Mouse (Mus musculus): Measurements from ENCODE around the gene Cbfa2t3. TPM values are rescaled to one million over a fixed set of nuclear protein-coding genes. Genes with fewer than 3 reads are reported as not detected.

Cbfa2t3 gene
- polyA plus RNA-seq, 1 experiment, result 58.8 TPM

DNA sequence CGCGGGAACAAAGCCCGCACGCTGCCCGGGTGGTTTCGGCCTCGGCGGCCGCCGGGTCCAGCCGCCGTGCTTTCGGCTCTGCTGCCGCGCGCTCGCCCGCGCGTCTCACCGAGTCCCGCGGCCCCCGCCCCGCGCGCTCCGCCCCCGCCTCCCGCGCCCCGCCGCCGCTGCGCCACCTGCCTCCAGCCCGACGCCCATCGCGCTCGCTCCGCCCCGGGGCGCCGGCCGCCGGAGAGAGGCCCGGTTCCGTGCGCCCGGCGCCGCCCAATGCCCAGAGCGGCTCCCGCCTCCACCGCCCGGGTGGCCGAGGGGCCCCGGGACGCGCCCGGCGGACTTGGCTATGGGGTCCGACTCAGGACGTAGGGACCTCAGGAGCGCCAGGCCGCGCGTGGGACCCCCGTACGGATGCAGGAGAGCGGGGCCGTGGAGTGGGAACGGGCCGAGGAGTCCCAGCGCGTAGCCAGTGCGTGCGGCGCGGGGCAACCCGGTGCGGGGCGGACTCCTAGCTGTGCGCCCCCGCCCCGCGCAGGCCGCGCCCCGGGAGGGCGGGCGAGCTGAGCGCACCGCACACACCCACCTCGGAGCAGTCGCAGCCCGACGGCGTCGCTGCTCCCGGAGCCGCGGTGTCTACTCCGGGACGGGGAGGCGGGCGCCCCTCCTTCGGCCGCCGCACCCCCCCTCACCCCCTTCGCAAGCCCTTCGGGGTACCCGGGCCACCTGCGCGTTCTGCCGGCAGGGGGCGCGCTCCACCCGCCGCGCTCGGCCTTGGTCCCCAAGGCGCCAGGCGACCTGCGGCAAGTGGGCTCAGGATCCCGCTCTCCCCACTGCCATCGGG, 20.6 kb downstream of the Cbfa2t3 start:
- peak overlapping the region; percentile 68; the same call in 1 of the 2 replicates for H3K27ac ChIP-seq (ENCODE audit: control insufficient read depth, insufficient read depth, low read depth, low read length, poor library complexity)
- H3K4me3 ChIP-seq (replicated peaks; ENCODE audit: control insufficient read depth, low read depth, low read length), result peak overlapping the region; percentile 65
- TF ChIP-seq CTCF (IDR thresholded peaks at IDR 0.05; ENCODE audit: control insufficient read depth, insufficient read depth, low read length) (peak; percentile 73), POLR2A (IDR thresholded peaks at IDR 0.05; ENCODE audit: borderline replicate concordance, control insufficient read depth, low read depth, low read length) (peak; percentile 7; the same call in 1 of the 2 replicates)
- WGBS, result under 1% methylated on average over 122 of the region's 127 CpGs
- H3K4me1 ChIP-seq (ENCODE audit: control insufficient read depth, insufficient read depth, low read length), result peaks cover 7% of the 10 kb centered on the region

DNA sequence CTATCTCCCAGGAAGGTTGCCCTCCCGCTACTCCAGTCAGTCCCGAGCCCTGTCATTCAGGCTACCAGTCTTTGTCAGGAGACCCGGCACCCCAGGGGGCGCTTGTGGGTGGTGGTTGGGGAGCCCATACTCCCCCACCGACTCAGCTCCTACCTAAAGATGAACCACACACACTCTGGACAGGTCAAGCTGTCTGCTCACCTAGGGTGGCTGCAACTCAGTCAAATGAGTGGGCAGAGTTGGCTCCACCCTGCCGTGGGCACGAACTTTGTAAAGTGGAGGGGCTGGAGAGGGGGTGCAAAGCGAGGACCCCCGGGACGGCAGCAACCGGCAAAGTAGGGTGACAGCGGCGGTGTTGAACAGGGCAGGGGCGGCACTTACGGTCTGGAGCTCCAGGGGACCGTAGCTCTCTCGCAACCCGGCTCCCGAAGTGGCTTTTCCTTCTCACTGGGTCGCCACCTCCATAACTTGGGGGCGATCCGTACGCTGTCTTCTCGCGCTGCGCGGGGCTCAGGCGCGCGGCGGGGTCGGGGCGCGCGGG, 21.4 kb downstream of the Cbfa2t3 start:
- peak overlapping the region; percentile 52 for H3K4me3 ChIP-seq (replicated peaks; ENCODE audit: control insufficient read depth, low read depth, low read length)
- 9% methylated on average over 35 of the region's 35 CpGs for WGBS

DNA sequence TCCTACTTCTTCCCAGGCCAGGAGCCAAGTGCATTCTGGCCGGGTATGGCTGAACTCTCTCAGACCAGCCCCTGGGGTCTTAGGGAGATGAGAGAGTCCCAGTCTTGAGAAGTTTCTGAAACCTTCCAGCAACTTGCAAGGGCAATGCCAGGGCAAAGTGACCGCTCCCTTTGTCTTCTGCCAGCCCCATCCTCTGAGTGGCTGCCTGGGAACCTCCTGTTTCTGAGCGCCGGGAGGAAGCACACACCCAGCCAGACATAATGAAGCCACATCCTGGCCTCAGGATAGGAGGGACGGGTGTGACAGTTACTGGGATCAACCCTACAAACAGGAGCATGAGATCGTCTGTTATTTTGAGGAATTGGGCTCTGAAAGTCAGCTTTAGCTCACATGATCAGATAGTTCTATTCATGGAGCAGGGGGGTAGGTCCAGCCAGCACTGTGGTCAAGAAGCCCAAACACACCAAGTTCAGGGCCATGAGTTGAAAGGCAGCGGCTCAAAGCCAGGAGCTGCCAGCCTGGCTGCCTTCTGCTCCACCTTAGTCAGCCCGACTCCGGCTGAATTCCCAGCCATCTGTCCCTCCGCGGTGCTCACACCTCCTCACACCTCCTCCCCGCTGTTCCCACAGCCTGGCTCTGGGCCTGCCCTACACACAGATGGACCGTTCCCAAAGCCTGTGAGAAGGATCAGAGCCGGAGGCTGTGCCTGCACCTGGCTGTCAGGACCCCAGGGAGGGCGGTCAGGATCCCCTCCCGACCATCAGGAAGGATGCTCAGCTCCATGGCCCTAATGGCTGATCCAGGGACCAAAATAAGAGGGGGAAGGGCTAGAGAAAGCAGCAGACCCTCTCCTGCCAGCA, 22.1 kb downstream of the Cbfa2t3 start:
- Histone ChIP-seq H3K4me1 (ENCODE audit: control insufficient read depth, insufficient read depth, low read length) (peaks cover 2% of the 10 kb centered on the region), H3K27ac (ENCODE audit: control insufficient read depth, insufficient read depth, low read depth, low read length, poor library complexity) (no peak overlapping the region; the same call in 1 of the 2 replicates), H3K4me3 (replicated peaks; ENCODE audit: control insufficient read depth, low read depth, low read length) (peak overlapping the region; percentile 52)
- WGBS, result 35% methylated on average over 16 of the region's 16 CpGs
- TF ChIP-seq POLR2A (IDR thresholded peaks at IDR 0.05; ENCODE audit: borderline replicate concordance, control insufficient read depth, low read depth, low read length) (no peak), CTCF (IDR thresholded peaks at IDR 0.05; ENCODE audit: control insufficient read depth, insufficient read depth, low read length) (no peak)

More for the DNA sequence above, 21.4 kb downstream of the Cbfa2t3 start:
- TF ChIP-seq CTCF (IDR thresholded peaks at IDR 0.05; ENCODE audit: control insufficient read depth, insufficient read depth, low read length), result no peak
- peaks cover 5% of the 10 kb centered on the region for H3K4me1 ChIP-seq (ENCODE audit: control insufficient read depth, insufficient read depth, low read length)
- H3K27ac ChIP-seq (ENCODE audit: control insufficient read depth, insufficient read depth, low read depth, low read length, poor library complexity), result peak overlapping the region; percentile 51; the same call in 1 of the 2 replicates

DNA sequence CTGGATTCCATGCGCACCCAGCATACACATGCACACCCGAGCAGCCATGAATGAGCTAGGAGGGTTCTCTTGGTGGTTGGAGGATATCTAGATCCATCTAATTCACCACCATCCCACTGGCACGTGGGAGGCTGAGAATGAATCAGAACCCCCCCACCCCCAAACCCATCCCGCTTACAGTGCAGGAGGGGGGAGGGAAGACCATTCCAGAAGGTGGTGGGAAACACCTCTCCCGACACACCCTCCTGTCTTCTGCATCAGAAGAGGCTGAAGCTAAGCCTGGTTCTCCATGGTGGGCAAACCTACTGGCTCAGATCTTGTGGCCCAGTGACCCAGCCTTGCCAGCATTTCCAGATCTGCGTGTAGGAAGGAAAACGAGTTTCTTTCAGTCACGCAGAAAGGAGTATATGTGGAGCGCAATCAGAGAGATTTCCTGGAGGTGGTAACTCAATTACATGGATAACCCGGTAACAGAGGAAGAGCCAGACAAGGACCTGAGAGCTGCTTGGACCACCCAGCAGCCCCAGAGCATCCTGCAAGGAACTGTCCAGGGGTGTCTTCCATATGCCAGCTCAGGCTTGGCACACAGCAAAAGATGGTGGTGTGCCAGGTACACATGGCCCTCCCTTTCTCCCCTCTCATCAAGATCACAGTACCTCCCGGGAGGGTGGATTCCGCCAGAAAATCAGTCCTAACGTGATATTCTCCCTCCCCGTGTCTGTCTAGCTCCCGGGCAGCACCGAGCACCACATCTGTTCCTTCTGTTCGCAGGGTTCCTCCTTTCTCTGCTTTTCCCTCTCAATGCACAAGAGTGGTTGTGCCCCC, 23.1 kb downstream of the Cbfa2t3 start:
- no peak overlapping the region for H3K27ac ChIP-seq (ENCODE audit: control insufficient read depth, insufficient read depth, low read depth, low read length, poor library complexity)
- H3K4me1 ChIP-seq (ENCODE audit: control insufficient read depth, insufficient read depth, low read length), result peaks cover 2% of the 10 kb centered on the region
- WGBS, result 79% methylated on average over 17 of the region's 17 CpGs
- TF ChIP-seq POLR2A (IDR thresholded peaks at IDR 0.05; ENCODE audit: borderline replicate concordance, control insufficient read depth, low read depth, low read length) (no peak), CTCF (IDR thresholded peaks at IDR 0.05; ENCODE audit: control insufficient read depth, insufficient read depth, low read length) (no peak)
- H3K4me3 ChIP-seq (replicated peaks; ENCODE audit: control insufficient read depth, low read depth, low read length), result no peak overlapping the region

DNA sequence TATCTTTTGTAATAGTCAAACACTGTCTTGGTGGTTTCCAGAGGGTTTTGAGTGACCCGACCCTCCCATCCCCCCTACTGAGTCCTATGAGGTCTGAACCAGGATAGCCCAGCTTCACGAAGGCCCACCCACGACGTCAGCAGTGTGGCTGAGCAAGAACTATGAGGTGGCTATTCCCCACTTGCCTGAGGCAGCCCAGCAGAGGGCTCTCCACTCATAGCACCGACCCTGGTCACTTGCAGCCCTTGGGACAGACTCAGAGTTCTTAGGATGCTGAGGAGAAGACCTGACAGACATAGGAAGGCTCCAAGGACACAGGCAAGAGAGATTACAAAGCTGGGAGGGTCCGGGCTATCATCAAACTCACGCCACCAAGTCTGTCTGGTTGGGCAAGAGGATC, 23.9 kb downstream of the Cbfa2t3 start:
- Histone ChIP-seq H3K4me3 (replicated peaks; ENCODE audit: control insufficient read depth, low read depth, low read length) (no peak overlapping the region), H3K27ac (ENCODE audit: control insufficient read depth, insufficient read depth, low read depth, low read length, poor library complexity) (no peak overlapping the region), H3K4me1 (ENCODE audit: control insufficient read depth, insufficient read depth, low read length) (peaks cover 2% of the 10 kb centered on the region)
- TF ChIP-seq POLR2A (IDR thresholded peaks at IDR 0.05; ENCODE audit: borderline replicate concordance, control insufficient read depth, low read depth, low read length) (no peak), CTCF (IDR thresholded peaks at IDR 0.05; ENCODE audit: control insufficient read depth, insufficient read depth, low read length) (peak; percentile 22; the same call in 1 of the 2 replicates)
- WGBS, result 48% methylated on average over 7 of the region's 7 CpGs

DNA sequence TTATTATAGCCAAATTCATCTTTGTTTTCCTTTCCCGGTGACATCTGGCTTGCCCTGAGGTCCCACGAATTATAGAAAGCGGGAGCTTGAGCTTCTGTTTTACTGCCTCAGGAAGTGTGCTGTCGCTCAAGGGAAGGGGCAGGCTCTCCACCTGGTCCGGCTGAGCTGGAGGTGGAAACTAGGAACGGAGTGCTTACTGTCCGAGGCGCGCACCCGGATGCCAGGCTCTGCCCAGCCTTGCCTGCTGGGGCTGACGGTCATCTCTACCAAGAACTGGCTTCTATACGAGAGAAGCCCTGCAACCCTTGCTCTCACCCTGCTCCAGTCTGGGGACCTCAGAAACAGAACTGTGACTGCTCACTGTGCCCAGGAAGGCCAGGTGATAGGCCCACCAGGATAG, 24.9 kb downstream of the Cbfa2t3 start:
- no peak for TF ChIP-seq CTCF (IDR thresholded peaks at IDR 0.05; ENCODE audit: control insufficient read depth, insufficient read depth, low read length)
- TF ChIP-seq POLR2A (IDR thresholded peaks at IDR 0.05; ENCODE audit: borderline replicate concordance, control insufficient read depth, low read depth, low read length), result no peak
- WGBS, result 83% methylated on average over 12 of the region's 12 CpGs
- Histone ChIP-seq H3K4me3 (replicated peaks; ENCODE audit: control insufficient read depth, low read depth, low read length) (no peak overlapping the region), H3K4me1 (ENCODE audit: control insufficient read depth, insufficient read depth, low read length) (no peaks in the 10 kb centered on the region; the same call in 1 of the 2 replicates), H3K27ac (ENCODE audit: control insufficient read depth, insufficient read depth, low read depth, low read length, poor library complexity) (no peak overlapping the region)

DNA sequence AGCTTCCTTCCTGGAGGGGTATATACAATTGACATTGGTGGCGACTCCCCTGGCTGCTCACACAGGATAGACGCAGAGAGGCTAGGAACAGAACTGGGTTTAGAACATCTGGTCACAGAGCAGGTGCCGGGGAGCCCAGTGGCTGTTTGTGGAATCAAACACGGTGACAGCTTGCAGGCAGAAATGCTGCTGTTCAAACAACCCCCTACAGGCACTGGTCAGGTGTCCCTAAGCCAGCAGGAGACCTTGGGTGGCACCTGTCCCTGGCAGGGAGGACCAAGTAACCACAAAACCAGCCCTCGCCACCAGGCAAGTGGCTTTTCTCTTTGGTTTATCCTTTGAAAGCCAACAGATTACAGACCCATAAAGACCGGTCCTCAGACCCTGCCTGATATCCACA, 27.0 kb downstream of the Cbfa2t3 start:
- H3K4me3 ChIP-seq (replicated peaks; ENCODE audit: control insufficient read depth, low read depth, low read length), result no peak overlapping the region
- no peak for TF ChIP-seq POLR2A (IDR thresholded peaks at IDR 0.05; ENCODE audit: borderline replicate concordance, control insufficient read depth, low read depth, low read length)
- no peak for TF ChIP-seq CTCF (IDR thresholded peaks at IDR 0.05; ENCODE audit: control insufficient read depth, insufficient read depth, low read length)
- peaks cover 6% of the 10 kb centered on the region for H3K4me1 ChIP-seq (ENCODE audit: control insufficient read depth, insufficient read depth, low read length)
- H3K27ac ChIP-seq (ENCODE audit: control insufficient read depth, insufficient read depth, low read depth, low read length, poor library complexity), result no peak overlapping the region
- 51% methylated on average over 6 of the region's 6 CpGs for WGBS
